Mouse (Mus musculus) CH12.LX (cell line): ENCODE data around the gene Etv6.

Source experiments
- MAZ ChIP-seq: IDR thresholded peaks from 2 replicates; pipeline ENCODE4 v1.6.1; 2012; ENCODE audit warnings: low read depth, mild to moderate bottlenecking, inconsistent platforms, low read length, improper control_type of control experiment, moderate library complexity
- MEF2A ChIP-seq: IDR thresholded peaks from 2 replicates; pipeline ENCODE4 v1.6.1; 2014; ENCODE audit warnings: low read depth, mild to moderate bottlenecking, inconsistent platforms, low read length, improper control_type of control experiment, borderline replicate concordance
- USF2 ChIP-seq: conservative IDR thresholded peaks from 2 replicates; pipeline ENCODE4 v1.6.1; 2011; ENCODE audit warnings: low read depth, low read length, improper control_type of control experiment

DNA sequence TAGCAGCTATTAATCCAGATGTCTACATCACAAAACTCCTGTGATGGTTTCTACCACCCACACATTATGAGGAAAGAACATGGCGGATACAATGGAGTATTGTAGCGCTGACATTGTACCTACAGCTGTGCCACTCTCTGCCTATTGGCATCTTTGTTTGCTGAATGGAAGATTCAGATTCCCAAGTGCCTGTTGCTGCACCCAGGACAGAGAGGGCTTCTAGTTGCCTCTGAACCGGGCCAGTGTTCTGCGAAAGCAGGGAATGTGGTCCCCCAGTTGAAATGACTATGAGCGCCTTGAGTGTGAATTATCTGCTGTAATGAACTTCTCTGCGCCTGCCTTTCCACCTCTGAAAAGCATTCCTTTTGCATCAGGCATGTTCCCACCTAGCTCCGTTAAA is 114.1 kb downstream of the Etv6 start:
- TF ChIP-seq MEF2A (no peak), USF2 (no peak), MAZ (no peak)
